Mouse (Mus musculus) kidney, adult 2 months (tissue): ENCODE results near the gene Rnase12. TPM values are rescaled to one million over a fixed set of nuclear protein-coding genes. Genes with fewer than 3 reads are reported as not detected.
A peak's percentile ranks its signal among the peaks of the same experiment; 100 is the strongest.
"Not testable (repeated sequence)": the region's sequence is repeated elsewhere in the genome, so short reads cannot be mapped to it uniquely, and the experiment has no call there.

Experiments used
- DNase-seq: peaks from one replicate; pipeline ENCODE4 v3.0.0; 2021
- H3K27ac ChIP-seq: fragments of 200-500 bp; 2 replicates; pipeline ENCODE4 v1.5.1; 2012; ENCODE audit warnings: low read depth, low read length, control low read depth, inconsistent platforms; ENCODE audit not compliant: insufficient read depth
- H3K27me3 ChIP-seq: fragments of 200-500 bp; replicated peaks from 2 replicates; pipeline ENCODE4 v1.6.1; 2012; ENCODE audit warnings: mild to moderate bottlenecking, moderate library complexity, low read length, inconsistent platforms; ENCODE audit not compliant: control insufficient read depth, insufficient read depth
- H3K36me3 ChIP-seq: fragments of 200-500 bp; 2 replicates; pipeline ENCODE4 v1.6.1; 2012; ENCODE audit warnings: mild to moderate bottlenecking, moderate library complexity, low read length, inconsistent platforms; ENCODE audit not compliant: control insufficient read depth, insufficient read depth
- H3K4me1 ChIP-seq: fragments of 200-500 bp; 2 replicates; pipeline ENCODE4 v1.6.1; 2011; ENCODE audit warnings: low read length; ENCODE audit not compliant: control insufficient read depth, insufficient read depth
- H3K4me3 ChIP-seq: fragments of 200-500 bp; 2 replicates; pipeline ENCODE4 v1.5.1; 2011; ENCODE audit warnings: mild to moderate bottlenecking, low read depth, low read length, control low read depth; ENCODE audit not compliant: insufficient read depth
- CTCF ChIP-seq: fragments of 200-500 bp; conservative IDR thresholded peaks from 2 replicates; pipeline ENCODE4 v1.5.1; 2011; ENCODE audit warnings: low read depth, mild to moderate bottlenecking, control low read depth, low read length, moderate library complexity, mixed read lengths; ENCODE audit not compliant: insufficient read depth, insufficient read length
- POLR2A ChIP-seq: fragments of 200-500 bp; IDR thresholded peaks from one replicate; pipeline ENCODE4 v1.6.1; 2011; ENCODE audit warnings: low read depth, low read length, control low read depth
- WGBS: fragments of 180-500 bp; shearing (Covaris S2); methylation state at CpG from one replicate; pipeline ENCODE4 v1.1.7; 2018; 5-methylcytosine and 5-hydroxymethylcytosine counted together
- polyA plus RNA-seq: library from polyadenylated mRNA; depleted of rRNA; stranded (reverse); fragments of >200 nt; gene quantifications from 2 replicates; pipeline ENCODE4 v1.2.3, GENCODE M21; 2012; rRNA removed

Rnase12 gene
- not detected in 2 replicates for polyA plus RNA-seq

DNA sequence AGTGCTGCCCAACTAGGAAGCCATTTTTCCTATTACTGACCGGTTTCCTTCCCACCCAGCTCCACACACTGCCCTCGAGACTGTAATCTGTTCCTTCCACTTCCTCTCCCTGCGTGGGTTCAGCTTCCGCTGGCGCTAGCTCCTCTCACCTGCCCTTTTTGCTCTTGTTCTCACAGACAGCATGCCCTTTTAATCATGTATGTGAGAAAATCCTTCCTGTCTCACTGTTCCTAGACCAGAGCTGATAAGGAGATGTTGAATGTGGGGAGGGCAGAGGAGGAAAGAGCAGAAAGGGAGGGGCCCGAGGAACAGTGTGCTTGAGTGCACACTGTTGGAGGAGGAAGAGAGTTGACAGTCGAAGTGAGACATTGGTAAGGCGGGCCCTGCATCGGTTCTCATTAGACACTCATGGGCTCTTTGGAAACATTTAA lies at the start of gene Rnase12:
Gene Rnase12, minus strand, starts transcription at position 261 of the 431 bp plus-strand sequence.
- Histone ChIP-seq H3K4me1 (no peaks in the 10 kb centered on the region), H3K4me3 (no peak within 1 kb of the TSS), H3K27ac (no peak within 1 kb of the TSS), H3K27me3 (no peaks in the 10 kb centered on the region), H3K36me3 (no peaks in the 10 kb centered on the region)
- no peak for DNase-seq
- TF ChIP-seq POLR2A: no peak
- TF ChIP-seq CTCF: no peak
- WGBS: 31% methylated on average over 9 of the region's 9 CpGs

DNA sequence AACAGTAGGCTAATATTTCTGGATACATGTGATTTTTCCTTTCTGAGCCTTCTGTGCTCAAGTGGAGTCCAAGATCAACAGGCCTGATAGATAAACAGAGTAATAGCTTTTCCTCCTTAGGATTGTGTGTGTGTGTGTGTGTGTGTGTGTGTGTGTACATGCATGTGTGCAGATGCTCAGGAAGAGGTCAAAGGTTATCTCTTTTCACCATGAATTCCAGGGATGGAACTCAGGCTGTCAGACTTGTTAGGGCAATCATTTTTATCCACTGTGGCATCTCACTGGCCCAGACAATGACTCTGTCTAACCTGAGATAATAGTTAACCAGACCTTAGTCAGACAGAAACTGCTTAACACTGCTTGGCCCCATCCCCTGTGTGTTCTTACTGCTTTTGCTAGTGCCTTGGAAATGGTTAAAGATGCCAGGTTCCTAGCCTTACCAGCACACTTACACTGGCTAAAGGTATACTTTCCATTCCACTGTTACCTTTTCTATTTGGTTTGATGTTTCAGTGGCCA lies 49.0 kb upstream of the Rnase12 start:
- DNase-seq: peak; percentile 39
- TF ChIP-seq POLR2A (no peak), CTCF (no peak)
- H3K27ac ChIP-seq: no peak overlapping the region
- no peaks in the 10 kb centered on the region for H3K36me3 ChIP-seq
- H3K27me3 ChIP-seq: no peaks in the 10 kb centered on the region
- no peak overlapping the region for H3K4me3 ChIP-seq
- no peaks in the 10 kb centered on the region for H3K4me1 ChIP-seq

DNA sequence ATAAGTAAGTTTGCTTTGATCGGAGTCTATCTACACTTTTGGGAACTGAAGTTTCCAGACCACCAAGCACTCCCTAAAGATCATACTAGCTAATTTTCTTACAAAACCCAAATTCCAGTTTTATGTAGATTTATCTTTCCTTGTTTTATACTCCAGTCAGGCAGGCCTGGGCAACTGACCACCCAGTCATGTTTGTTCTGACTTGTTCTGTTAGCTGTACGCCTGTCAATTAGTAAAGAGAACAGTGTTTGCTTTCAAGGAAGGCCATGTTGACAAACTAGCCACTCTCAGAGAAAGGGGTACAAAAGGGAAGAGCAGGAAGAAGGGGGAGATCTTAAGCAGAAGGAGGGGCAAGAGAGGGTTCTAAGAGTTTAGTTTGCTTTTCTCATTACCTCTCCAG lies 46.9 kb upstream of the Rnase12 start:
- Histone ChIP-seq H3K27ac (no peak overlapping the region), H3K36me3 (no peaks in the 10 kb centered on the region), H3K4me3 (no peak overlapping the region), H3K27me3 (no peaks in the 10 kb centered on the region), H3K4me1 (no peaks in the 10 kb centered on the region)
- 99% methylated on average over 2 of the region's 2 CpGs for WGBS
- no peak for DNase-seq
- no peak for TF ChIP-seq CTCF
- TF ChIP-seq POLR2A: no peak

DNA sequence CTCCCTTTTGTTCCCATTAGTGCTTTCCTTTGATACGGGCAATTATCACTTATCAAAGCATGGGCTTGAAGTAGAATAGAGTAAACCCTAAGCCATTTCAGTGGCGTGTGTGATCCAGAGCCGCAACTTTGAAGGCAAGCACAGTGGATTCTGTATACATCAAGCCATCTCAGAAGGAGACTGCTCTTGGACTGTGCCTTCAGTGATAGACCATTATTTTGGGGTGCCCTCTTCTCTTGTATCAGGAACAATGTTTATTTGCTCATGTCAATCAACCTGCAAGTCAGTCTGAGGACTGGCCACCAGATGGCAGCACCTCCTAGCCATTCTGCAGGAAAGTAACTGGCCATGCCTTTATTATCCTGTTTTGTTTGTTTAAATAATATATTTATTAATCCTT lies 45.8 kb upstream of the Rnase12 start:
- TF ChIP-seq POLR2A (no peak), CTCF (peak; percentile 83)
- H3K27me3 ChIP-seq: no peaks in the 10 kb centered on the region
- no peaks in the 10 kb centered on the region for H3K4me1 ChIP-seq
- no peak overlapping the region for H3K4me3 ChIP-seq
- H3K27ac ChIP-seq: no peak overlapping the region
- peak; percentile 69 for DNase-seq
- 77% methylated on average over 3 of the region's 3 CpGs for WGBS
- H3K36me3 ChIP-seq: no peaks in the 10 kb centered on the region

DNA sequence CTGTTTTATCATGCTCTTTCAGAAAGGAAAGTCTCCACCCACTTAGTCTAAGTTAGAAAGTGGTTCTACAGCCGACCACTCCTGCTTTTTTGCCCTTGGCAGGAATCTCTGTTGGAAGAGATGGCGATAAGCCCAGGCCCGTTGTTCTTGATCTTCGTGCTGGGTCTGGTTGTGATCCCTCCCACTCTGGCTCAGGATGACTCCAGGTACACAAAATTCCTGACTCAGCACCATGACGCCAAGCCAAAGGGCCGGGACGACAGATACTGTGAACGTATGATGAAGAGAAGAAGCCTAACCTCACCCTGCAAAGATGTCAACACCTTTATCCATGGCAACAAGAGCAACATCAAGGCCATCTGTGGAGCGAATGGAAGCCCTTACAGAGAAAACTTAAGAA lies 43.8 kb upstream of the Rnase12 start:
- Histone ChIP-seq H3K27me3 (no peaks in the 10 kb centered on the region), H3K36me3 (no peaks in the 10 kb centered on the region), H3K4me1 (no peaks in the 10 kb centered on the region), H3K4me3 (no peak overlapping the region), H3K27ac (no peak overlapping the region)
- DNase-seq: no peak
- TF ChIP-seq POLR2A: no peak
- TF ChIP-seq CTCF: no peak
- 56% methylated on average over 9 of the region's 9 CpGs for WGBS

DNA sequence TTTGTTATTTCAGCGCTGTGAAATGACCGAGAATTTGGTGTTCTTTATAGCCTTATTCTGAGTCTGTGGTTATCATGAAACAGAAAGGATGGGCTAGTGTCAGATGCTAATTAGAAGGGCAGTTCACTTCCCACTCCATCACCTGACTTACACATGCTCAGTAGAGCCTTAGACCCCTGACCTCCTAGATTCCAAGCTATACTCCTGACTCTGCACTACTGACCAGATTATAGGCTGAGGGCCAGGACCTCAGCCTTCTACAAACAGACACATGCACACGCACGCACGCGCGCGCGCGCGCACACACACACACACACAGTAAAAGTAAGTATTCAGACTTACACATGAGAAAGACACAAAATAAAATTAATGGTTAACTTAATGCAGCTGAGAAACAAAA lies 41.5 kb upstream of the Rnase12 start:
- WGBS: 79% methylated on average over 11 of the region's 11 CpGs

DNA sequence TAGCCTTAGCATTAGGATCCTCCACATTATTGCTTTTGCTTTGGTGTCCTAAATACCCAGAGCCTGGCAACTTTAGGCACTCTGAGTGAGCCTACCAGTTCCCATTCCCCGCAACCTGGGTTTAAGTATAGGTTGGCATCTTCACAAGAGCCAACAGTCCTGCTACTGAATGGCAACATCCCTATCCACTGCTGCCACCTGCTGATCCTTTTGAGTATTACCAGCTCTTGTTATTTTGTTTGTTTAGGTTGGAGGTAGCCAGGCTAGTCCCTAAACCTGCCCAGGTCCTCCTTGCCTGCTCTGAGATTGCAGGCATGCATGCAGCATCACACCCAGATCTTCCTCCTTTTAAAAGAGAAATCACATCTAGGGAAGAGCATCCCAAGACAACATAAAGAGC lies 40.8 kb upstream of the Rnase12 start:
- peak; percentile 60 for TF ChIP-seq CTCF
- not testable (repeated sequence) for H3K4me1 ChIP-seq, H3K36me3 ChIP-seq, H3K27ac ChIP-seq, H3K27me3 ChIP-seq, H3K4me3 ChIP-seq
- WGBS: 12% methylated on average over 1 of the region's 1 CpGs
- DNase-seq: peak; percentile 91

More for the DNA sequence above, 41.5 kb upstream of the Rnase12 start:
- no peak for DNase-seq
- TF ChIP-seq POLR2A (no peak), CTCF (no peak)
- Histone ChIP-seq H3K4me3 (no peak overlapping the region), H3K27ac (no peak overlapping the region), H3K27me3 (no peaks in the 10 kb centered on the region), H3K36me3 (no peaks in the 10 kb centered on the region), H3K4me1 (no peaks in the 10 kb centered on the region; the same call in 1 of the 2 replicates)
